Mouse (Mus musculus): ENCODE data around the gene Arrdc2. TPM values are rescaled to one million over a fixed set of nuclear protein-coding genes. Genes with fewer than 3 reads are reported as not detected.
"Not testable (repeated sequence)": the region's sequence is repeated elsewhere in the genome, so short reads cannot be mapped to it uniquely, and the experiment has no call there.

Gene Arrdc2
- polyA plus RNA-seq, 1 experiment from 2014 or later = 7.2 TPM

- ATAC-seq (ENCODE audit: low FRiP score) (no peak), DNase-seq (ENCODE audit: low spot score) (no peak)
- H3K4me2 ChIP-seq (replicated peaks) = no peak overlapping the region
- 0 out of 2 replicates have a peak, but pooled peaks cover 10% of the 10 kb centered on the region for H3K36me3 ChIP-seq (replicated peaks; ENCODE audit: control insufficient read depth, insufficient read depth)
- no peak overlapping the region for H3K4me3 ChIP-seq (replicated peaks; ENCODE audit: low read length)
- no peak overlapping the region for H3K9ac ChIP-seq
- H3K9me3 ChIP-seq (ENCODE audit: control insufficient read depth, low read length) = no peaks in the 10 kb centered on the region
- no peaks in the 10 kb centered on the region; the same call in 1 of the 2 replicates for H3K4me1 ChIP-seq (replicated peaks; ENCODE audit: control insufficient read depth, insufficient read depth, low read length)
- no peak overlapping the region for H3K27ac ChIP-seq
- H3K27me3 ChIP-seq (ENCODE audit: control insufficient read depth, insufficient read depth, low read length) = no peaks in the 10 kb centered on the region
- WGBS = 93% methylated on average over 3 of the region's 3 CpGs
Observed at GRCm38 (mm10) chr8:70834071-70834470, 5.4 kb downstream of the Arrdc2 start.

DNA sequence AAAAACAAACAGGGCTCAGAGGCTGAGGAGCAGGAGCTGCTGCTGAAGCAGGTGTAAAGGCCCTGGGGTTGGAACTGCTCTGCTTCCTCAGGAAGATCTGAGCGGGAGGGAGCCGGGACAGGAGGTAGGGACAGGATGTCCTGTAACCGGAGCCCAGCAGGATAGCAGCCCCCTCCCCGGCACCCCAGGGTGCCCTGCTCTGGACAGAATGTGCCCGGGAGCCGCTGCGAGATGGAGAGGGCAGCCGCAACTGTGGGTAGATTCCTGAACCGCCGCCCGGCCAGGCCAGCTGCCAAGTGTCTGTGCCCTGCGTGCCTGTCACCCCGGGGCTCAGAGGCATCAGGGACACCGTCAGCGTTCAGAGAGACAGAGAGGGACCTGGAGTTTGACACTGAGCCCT is 6.0 kb downstream of the Arrdc2 start:
- H3K4me1 ChIP-seq (replicated peaks; ENCODE audit: control insufficient read depth, insufficient read depth, low read length) = no peaks in the 10 kb centered on the region; the same call in 1 of the 2 replicates
- DNase-seq (ENCODE audit: low spot score) = no peak
- no peak for ATAC-seq (ENCODE audit: low FRiP score)
- H3K9ac ChIP-seq = no peak overlapping the region
- H3K27me3 ChIP-seq (ENCODE audit: control insufficient read depth, insufficient read depth, low read length) = no peaks in the 10 kb centered on the region
- H3K9me3 ChIP-seq (ENCODE audit: control insufficient read depth, low read length) = no peaks in the 10 kb centered on the region
- WGBS = 52% methylated on average over 15 of the region's 15 CpGs
- no peak overlapping the region for H3K4me2 ChIP-seq (replicated peaks)
- no peak overlapping the region for H3K4me3 ChIP-seq (replicated peaks; ENCODE audit: low read length)
- H3K36me3 ChIP-seq (replicated peaks; ENCODE audit: control insufficient read depth, insufficient read depth) = 0 out of 2 replicates have a peak, but pooled peaks cover 10% of the 10 kb centered on the region
- H3K27ac ChIP-seq = no peak overlapping the region

- H3K27me3 ChIP-seq (ENCODE audit: control insufficient read depth, insufficient read depth, low read length) = no peaks in the 10 kb centered on the region
- H3K4me2 ChIP-seq (replicated peaks) = no peak overlapping the region
- no peak overlapping the region for H3K27ac ChIP-seq
- no peak overlapping the region for H3K9ac ChIP-seq
- DNase-seq (ENCODE audit: low spot score) (no peak), ATAC-seq (ENCODE audit: low FRiP score) (no peak)
- H3K4me1 ChIP-seq (replicated peaks; ENCODE audit: control insufficient read depth, insufficient read depth, low read length) = no peaks in the 10 kb centered on the region
- no peaks in the 10 kb centered on the region for H3K9me3 ChIP-seq (ENCODE audit: control insufficient read depth, low read length)
- WGBS = 53% methylated on average over 9 of the region's 9 CpGs
- no peak overlapping the region for H3K4me3 ChIP-seq (replicated peaks; ENCODE audit: low read length)
- 0 out of 2 replicates have a peak, but pooled peaks cover 10% of the 10 kb centered on the region for H3K36me3 ChIP-seq (replicated peaks; ENCODE audit: control insufficient read depth, insufficient read depth)
Observed at GRCm38 (mm10) chr8:70833018-70833482, 6.5 kb downstream of the Arrdc2 start.

DNA sequence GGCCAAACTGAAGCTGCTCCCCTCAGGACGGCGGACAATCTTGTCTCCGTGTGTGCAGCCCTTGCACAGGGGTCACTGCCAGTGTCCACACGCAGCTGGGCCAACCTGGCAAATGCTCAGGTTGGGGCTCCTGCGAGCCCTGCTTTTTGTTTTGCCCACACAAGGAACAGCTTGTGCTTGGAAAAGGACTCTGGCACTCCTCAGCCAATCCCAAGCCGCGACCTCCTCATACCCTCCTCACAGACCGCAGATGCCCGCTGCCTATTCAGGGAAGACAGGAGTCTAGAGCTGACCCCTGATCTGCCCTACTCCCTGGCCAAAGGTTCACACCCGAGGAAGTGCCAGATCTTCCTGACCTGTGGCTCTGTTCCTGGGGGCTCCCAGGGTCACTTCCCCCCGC is 7.1 kb downstream of the Arrdc2 start:
- DNase-seq (ENCODE audit: low spot score) (no peak), ATAC-seq (ENCODE audit: low FRiP score) (no peak)
- no peak overlapping the region for H3K4me2 ChIP-seq (replicated peaks)
- no peaks in the 10 kb centered on the region for H3K27me3 ChIP-seq (ENCODE audit: control insufficient read depth, insufficient read depth, low read length)
- H3K36me3 ChIP-seq (replicated peaks; ENCODE audit: control insufficient read depth, insufficient read depth) = 0 out of 2 replicates have a peak, but pooled peaks cover 10% of the 10 kb centered on the region
- 61% methylated on average over 11 of the region's 11 CpGs for WGBS
- no peak overlapping the region for H3K9ac ChIP-seq
- no peaks in the 10 kb centered on the region for H3K9me3 ChIP-seq (ENCODE audit: control insufficient read depth, low read length)
- H3K4me3 ChIP-seq (replicated peaks; ENCODE audit: low read length) = no peak overlapping the region
- no peaks in the 10 kb centered on the region for H3K4me1 ChIP-seq (replicated peaks; ENCODE audit: control insufficient read depth, insufficient read depth, low read length)
- H3K27ac ChIP-seq = no peak overlapping the region

DNA sequence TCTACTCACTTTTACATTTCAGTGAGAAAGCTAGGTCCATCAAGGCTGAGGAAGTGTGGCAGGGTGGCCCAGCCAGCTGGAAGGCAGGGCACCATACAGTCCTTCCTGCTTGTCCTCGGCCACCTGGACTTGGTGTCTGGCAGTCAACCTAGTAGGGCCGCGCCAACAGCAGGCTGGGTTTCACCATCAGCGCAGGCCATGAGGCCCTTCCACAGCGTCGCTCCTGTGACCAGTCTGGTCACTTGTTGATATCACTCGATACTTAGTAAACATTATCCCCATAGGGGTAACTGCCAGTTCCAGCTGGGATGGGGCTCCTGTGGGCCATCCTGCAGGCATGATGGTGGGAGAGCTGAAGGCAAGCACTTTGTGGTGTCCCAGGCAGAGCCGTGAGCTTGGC is 8.0 kb downstream of the Arrdc2 start:
- DNase-seq (ENCODE audit: low spot score) = no peak
- Histone ChIP-seq H3K36me3 (replicated peaks; ENCODE audit: control insufficient read depth, insufficient read depth) (0 out of 2 replicates have a peak, but pooled peaks cover 10% of the 10 kb centered on the region), H3K27me3 (ENCODE audit: control insufficient read depth, insufficient read depth, low read length) (no peaks in the 10 kb centered on the region), H3K27ac (no peak overlapping the region), H3K9me3 (ENCODE audit: control insufficient read depth, low read length) (no peaks in the 10 kb centered on the region), H3K4me1 (replicated peaks; ENCODE audit: control insufficient read depth, insufficient read depth, low read length) (no peaks in the 10 kb centered on the region), H3K4me2 (replicated peaks) (no peak overlapping the region), H3K4me3 (replicated peaks; ENCODE audit: low read length) (no peak overlapping the region), H3K9ac (no peak overlapping the region)
- 90% methylated on average over 8 of the region's 8 CpGs for WGBS
- no peak for ATAC-seq (ENCODE audit: low FRiP score)

- Histone ChIP-seq H3K9me3 (ENCODE audit: control insufficient read depth, low read length) (no peaks in the 10 kb centered on the region), H3K4me2 (replicated peaks) (no peak overlapping the region), H3K27ac (no peak overlapping the region), H3K36me3 (replicated peaks; ENCODE audit: control insufficient read depth, insufficient read depth) (no peaks in the 10 kb centered on the region), H3K27me3 (ENCODE audit: control insufficient read depth, insufficient read depth, low read length) (no peaks in the 10 kb centered on the region), H3K9ac (no peak overlapping the region), H3K4me3 (replicated peaks; ENCODE audit: low read length) (no peak overlapping the region), H3K4me1 (replicated peaks; ENCODE audit: control insufficient read depth, insufficient read depth, low read length) (no peaks in the 10 kb centered on the region)
- ATAC-seq (ENCODE audit: low FRiP score) (no peak), DNase-seq (ENCODE audit: low spot score) (no peak)
- 89% methylated on average over 1 of the region's 1 CpGs for WGBS
Observed at GRCm38 (mm10) chr8:70827796-70828195, 11.7 kb downstream of the Arrdc2 start.

GRCm38 (mm10) chr8:70827010-70827409 is 12.5 kb downstream of the Arrdc2 start:
- H3K27me3 ChIP-seq (ENCODE audit: control insufficient read depth, insufficient read depth, low read length) = no peaks in the 10 kb centered on the region
- no peaks in the 10 kb centered on the region for H3K36me3 ChIP-seq (replicated peaks; ENCODE audit: control insufficient read depth, insufficient read depth)
- DNase-seq (ENCODE audit: low spot score) (no peak), ATAC-seq (ENCODE audit: low FRiP score) (no peak)
- H3K27ac ChIP-seq = no peak overlapping the region
- H3K9ac ChIP-seq = no peak overlapping the region
- no peak overlapping the region for H3K4me2 ChIP-seq (replicated peaks)
- WGBS = 97% methylated on average over 2 of the region's 2 CpGs
- no peaks in the 10 kb centered on the region for H3K9me3 ChIP-seq (ENCODE audit: control insufficient read depth, low read length)
- H3K4me1 ChIP-seq (replicated peaks; ENCODE audit: control insufficient read depth, insufficient read depth, low read length) = no peaks in the 10 kb centered on the region
- no peak overlapping the region for H3K4me3 ChIP-seq (replicated peaks; ENCODE audit: low read length)

DNA sequence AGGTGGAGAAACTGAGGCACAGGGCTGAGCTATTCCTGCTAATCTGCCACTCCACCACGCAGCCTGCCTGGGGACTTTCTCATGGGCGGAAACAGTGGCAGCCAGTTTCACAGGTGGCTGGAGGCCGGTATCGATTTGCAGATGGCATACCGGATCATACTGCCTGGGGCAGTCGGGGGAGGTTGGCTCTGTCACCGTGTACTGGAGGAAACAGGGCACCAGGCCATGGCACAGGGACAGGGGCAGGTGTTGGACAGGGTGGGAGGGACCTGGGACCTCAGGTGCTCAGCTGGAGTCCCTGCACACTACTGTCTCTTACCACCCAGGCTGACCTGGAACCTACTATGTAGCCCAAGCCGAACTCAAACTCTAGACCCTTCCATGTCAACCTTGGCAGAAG is 13.7 kb downstream of the Arrdc2 start:
- ATAC-seq (ENCODE audit: low FRiP score) (no peak), DNase-seq (ENCODE audit: low spot score) (no peak)
- Histone ChIP-seq H3K27ac (no peak overlapping the region), H3K4me1 (replicated peaks; ENCODE audit: control insufficient read depth, insufficient read depth, low read length) (no peaks in the 10 kb centered on the region), H3K27me3 (ENCODE audit: control insufficient read depth, insufficient read depth, low read length) (0 out of 2 replicates have a peak, but pooled peaks cover 2% of the 10 kb centered on the region), H3K4me2 (replicated peaks) (no peak overlapping the region), H3K9me3 (ENCODE audit: control insufficient read depth, low read length) (no peaks in the 10 kb centered on the region), H3K4me3 (replicated peaks; ENCODE audit: low read length) (no peak overlapping the region), H3K36me3 (replicated peaks; ENCODE audit: control insufficient read depth, insufficient read depth) (no peaks in the 10 kb centered on the region), H3K9ac (no peak overlapping the region)
- 86% methylated on average over 8 of the region's 8 CpGs for WGBS

DNA sequence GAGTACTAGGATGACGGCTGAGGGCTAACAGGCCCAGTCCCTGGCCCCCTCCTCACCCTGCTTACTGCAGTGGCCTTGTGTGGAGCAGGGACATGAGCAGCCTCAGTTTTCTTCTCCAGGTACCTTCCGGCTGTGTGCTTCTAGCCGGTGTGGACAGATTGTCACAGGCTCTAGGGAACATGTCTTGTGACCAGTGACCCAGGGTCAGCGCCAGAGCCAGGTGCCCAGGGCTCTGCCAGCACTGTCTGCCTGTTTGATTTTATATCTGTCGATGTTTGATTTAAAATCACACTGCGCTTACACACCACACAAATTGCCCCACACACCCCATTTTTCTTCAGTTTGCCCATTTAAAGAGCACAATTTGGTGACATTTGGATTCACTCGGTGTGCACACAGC is 15.7 kb downstream of the Arrdc2 start:
- H3K4me3 ChIP-seq (replicated peaks; ENCODE audit: low read length) = no peak overlapping the region
- H3K36me3 ChIP-seq (replicated peaks; ENCODE audit: control insufficient read depth, insufficient read depth) = no peaks in the 10 kb centered on the region
- H3K4me2 ChIP-seq (replicated peaks) = no peak overlapping the region
- H3K9ac ChIP-seq = no peak overlapping the region
- H3K27me3 ChIP-seq (ENCODE audit: control insufficient read depth, insufficient read depth, low read length) = peaks cover 20% of the 10 kb centered on the region
- no peak for ATAC-seq (ENCODE audit: low FRiP score)
- 83% methylated on average over 7 of the region's 7 CpGs for WGBS
- peaks cover 10% of the 10 kb centered on the region; the same call in 1 of the 2 replicates for H3K9me3 ChIP-seq (ENCODE audit: control insufficient read depth, low read length)
- no peaks in the 10 kb centered on the region for H3K4me1 ChIP-seq (replicated peaks; ENCODE audit: control insufficient read depth, insufficient read depth, low read length)
- no peak for DNase-seq (ENCODE audit: low spot score)
- H3K27ac ChIP-seq = no peak overlapping the region

GRCm38 (mm10) chr8:70822594-70822993 is 16.9 kb downstream of the Arrdc2 start:
- H3K4me3 ChIP-seq (replicated peaks; ENCODE audit: low read length); H3K4me1 ChIP-seq (replicated peaks; ENCODE audit: control insufficient read depth, insufficient read depth, low read length); H3K4me2 ChIP-seq (replicated peaks); H3K27ac ChIP-seq; H3K9ac ChIP-seq; ATAC-seq (ENCODE audit: low FRiP score); DNase-seq (ENCODE audit: low spot score); H3K36me3 ChIP-seq (replicated peaks; ENCODE audit: control insufficient read depth, insufficient read depth): not testable (repeated sequence)
- peaks cover 16% of the 10 kb centered on the region; the same call in 1 of the 2 replicates for H3K9me3 ChIP-seq (ENCODE audit: control insufficient read depth, low read length)
- peaks cover 23% of the 10 kb centered on the region for H3K27me3 ChIP-seq (ENCODE audit: control insufficient read depth, insufficient read depth, low read length)
- 90% methylated on average over 3 of the region's 3 CpGs for WGBS
